Mouse (Mus musculus) megakaryocyte, embryonic 14.5 days (primary cell): ENCODE data around the gene Cgnl1.

Experiments used
- FLI1 ChIP-seq: IDR thresholded peaks from 2 replicates; pipeline ENCODE4 v1.6.1; 2012; ENCODE audit warnings: low read length, inconsistent platforms, mixed read lengths
- GATA1 ChIP-seq: IDR thresholded peaks from 3 replicates; pipeline ENCODE4 v1.6.1; 2012; ENCODE audit warnings: mixed read lengths, low read length, inconsistent platforms, borderline replicate concordance

DNA sequence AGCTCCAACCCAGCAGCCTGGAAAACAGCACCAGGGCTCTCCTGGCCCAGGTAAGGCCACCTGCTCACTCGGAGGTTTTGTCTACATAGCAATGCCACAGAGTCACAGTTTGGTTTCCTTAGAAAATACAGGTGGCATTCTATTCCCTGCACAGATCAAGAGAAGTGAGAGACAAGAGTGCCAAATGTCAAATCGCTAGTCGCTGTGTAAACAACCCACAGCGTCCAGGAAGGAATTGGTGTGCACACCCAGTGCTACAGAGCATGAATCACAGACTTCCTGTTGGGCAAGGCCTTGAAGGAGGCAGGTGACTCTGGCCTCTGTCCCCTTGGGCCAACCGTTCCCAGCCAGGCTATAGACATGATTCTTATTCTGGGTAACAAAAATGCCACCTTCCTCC is 103.8 kb downstream of the Cgnl1 start:
- TF ChIP-seq GATA1: no peak
- no peak for TF ChIP-seq FLI1
